In the genomic region with DNA sequence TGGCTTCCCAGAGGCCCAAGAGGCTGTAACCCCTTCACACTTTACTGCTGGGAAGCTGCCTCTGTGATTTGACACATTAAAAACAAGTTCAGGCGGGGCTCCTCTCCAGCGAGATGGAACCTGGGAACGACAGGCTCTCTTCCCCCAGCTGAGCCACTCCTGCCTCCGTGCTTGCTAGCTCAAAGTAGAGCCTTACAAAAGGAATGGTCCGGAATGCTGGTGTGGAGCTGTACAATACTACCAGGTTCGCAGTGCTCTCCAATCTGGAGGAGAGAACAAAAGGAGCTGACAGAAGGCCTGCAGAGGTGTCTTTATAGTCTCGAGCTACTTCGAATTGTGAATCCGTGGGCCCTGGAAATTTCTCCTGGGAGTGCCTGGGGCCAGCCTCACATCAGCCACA, we compare ENCODE assay signal across 8 mouse cellular contexts.
DNase-seq lines count a peak whose midpoint lies in the region; ATAC-seq and TF ChIP-seq lines count a peak whose summit lies in the region.

No protein-coding gene starts in this region.

- DNase-seq in layer of hippocampus, postnatal 10 days (ENCODE audit: low spot score in 2 of 2): peak; percentile 17 to 36
- no peak for DNase-seq in layer of hippocampus, adult 2 months (ENCODE audit: low spot score in 2 of 2)
- DNase-seq in embryonic facial prominence, embryonic 10.5 days (ENCODE audit: low spot score): no peak
- peak; percentile 59 for DNase-seq in hindbrain, embryonic 11.5 days (ENCODE audit: low spot score)
- DNase-seq in midbrain, embryonic 14.5 days: peak; percentile 59
- no peak for DNase-seq in gastrocnemius, adult 8-10 months (ENCODE audit: low spot score in 2 of 2)
- DNase-seq in frontal cortex, adult 2 months (ENCODE audit: extremely low spot score in 1 of 2, low spot score in 1 of 2): no peak
- DNase-seq in adrenal gland, adult 2 months: no peak

- H3K27ac ChIP-seq in layer of hippocampus, adult 2 months: no peak overlapping the region
- peak overlapping the region; percentile 67; the same call in 1 of the 2 replicates for H3K27ac ChIP-seq in embryonic facial prominence, embryonic 10.5 days (replicated peaks)
- H3K27ac ChIP-seq in hindbrain, embryonic 11.5 days (ENCODE audit: low read depth, low read length): peak overlapping the region; percentile 19; the same call in 1 of the 2 replicates
- no peak overlapping the region for H3K27ac ChIP-seq in midbrain, embryonic 14.5 days (replicated peaks; ENCODE audit: low read depth, low read length)

- ATAC-seq in hindbrain, embryonic 11.5 days (ENCODE audit: low FRiP score): peak; percentile 59
- no peak; the same call in none of the 2 replicates for ATAC-seq in midbrain, embryonic 14.5 days (ENCODE audit: low FRiP score, low TSS enrichment)

- H3K27me3 ChIP-seq in embryonic facial prominence, embryonic 10.5 days (replicated peaks; ENCODE audit: low read depth, poor library complexity, severe bottlenecking): peaks cover 31% of the 10 kb centered on the region
- H3K27me3 ChIP-seq in hindbrain, embryonic 11.5 days (ENCODE audit: control insufficient read depth, insufficient read depth, low read length): no peaks in the 10 kb centered on the region
- 0 out of 2 replicates have a peak, but pooled peaks cover 4% of the 10 kb centered on the region for H3K27me3 ChIP-seq in midbrain, embryonic 14.5 days (ENCODE audit: control insufficient read depth, insufficient read depth, low read length)

- H3K4me1 ChIP-seq in embryonic facial prominence, embryonic 10.5 days: peaks cover 14% of the 10 kb centered on the region
- peaks cover 7% of the 10 kb centered on the region; the same call in 1 of the 2 replicates for H3K4me1 ChIP-seq in hindbrain, embryonic 11.5 days (replicated peaks; ENCODE audit: control insufficient read depth, insufficient read depth, low read length)
- peaks cover 11% of the 10 kb centered on the region for H3K4me1 ChIP-seq in midbrain, embryonic 14.5 days (ENCODE audit: control insufficient read depth, insufficient read depth, low read length)

- 16% methylated on average over 9 of the region's 9 CpGs for WGBS in embryonic facial prominence, embryonic 10.5 days
- WGBS in hindbrain, embryonic 11.5 days: 7% methylated on average over 9 of the region's 9 CpGs
- WGBS in midbrain, embryonic 14.5 days: 3% methylated on average over 9 of the region's 9 CpGs

- no peaks in the 10 kb centered on the region for H3K9me3 ChIP-seq in embryonic facial prominence, embryonic 10.5 days
- H3K9me3 ChIP-seq in hindbrain, embryonic 11.5 days (ENCODE audit: control insufficient read depth, low read length): no peaks in the 10 kb centered on the region
- no peaks in the 10 kb centered on the region for H3K9me3 ChIP-seq in midbrain, embryonic 14.5 days (ENCODE audit: control insufficient read depth, low read length)

- H3K4me2 ChIP-seq in hindbrain, embryonic 11.5 days (replicated peaks; ENCODE audit: low read depth, low read length): peak overlapping the region; percentile 32
- peak overlapping the region; percentile 61 for H3K4me2 ChIP-seq in midbrain, embryonic 14.5 days (ENCODE audit: low read length)

- peak overlapping the region; percentile 42 for H3K9ac ChIP-seq in hindbrain, embryonic 11.5 days (ENCODE audit: low read depth, low read length)
- H3K9ac ChIP-seq in midbrain, embryonic 14.5 days (replicated peaks; ENCODE audit: low read length): peak overlapping the region; percentile 45

- no peak for TF ChIP-seq CTCF in layer of hippocampus, adult 2 months (conservative IDR thresholded peaks at IDR 0.05)

- H3K36me3 ChIP-seq in embryonic facial prominence, embryonic 10.5 days (replicated peaks): no peaks in the 10 kb centered on the region
- no peaks in the 10 kb centered on the region for H3K36me3 ChIP-seq in hindbrain, embryonic 11.5 days (ENCODE audit: control insufficient read depth, insufficient read depth, low read length)
- no peaks in the 10 kb centered on the region for H3K36me3 ChIP-seq in midbrain, embryonic 14.5 days (ENCODE audit: control insufficient read depth, insufficient read depth, low read length)

- H3K4me3 ChIP-seq in layer of hippocampus, adult 2 months: no peak overlapping the region; the same call in 1 of the 2 replicates
- peak overlapping the region; percentile 50 for H3K4me3 ChIP-seq in embryonic facial prominence, embryonic 10.5 days
- peak overlapping the region; percentile 12; the same call in 1 of the 2 replicates for H3K4me3 ChIP-seq in hindbrain, embryonic 11.5 days (ENCODE audit: low read depth, low read length)
- peak overlapping the region; percentile 24 for H3K4me3 ChIP-seq in midbrain, embryonic 14.5 days (replicated peaks; ENCODE audit: low read depth, low read length)

Comparison
In these comparisons a context has a peak if more than half of its experiments do, and no peak if none do; other contexts are left out.
1. DNase-seq: peak in layer of hippocampus, postnatal 10 days (2 of 2), hindbrain, embryonic 11.5 days (single experiment) and midbrain, embryonic 14.5 days (single experiment); none in layer of hippocampus, adult 2 months (0 of 2), embryonic facial prominence, embryonic 10.5 days (single experiment), gastrocnemius, adult 8-10 months (0 of 2), frontal cortex, adult 2 months (0 of 2) and adrenal gland, adult 2 months (single experiment).
2. H3K27ac ChIP-seq: peak in embryonic facial prominence, embryonic 10.5 days (single experiment) and hindbrain, embryonic 11.5 days (single experiment); none in layer of hippocampus, adult 2 months (single experiment) and midbrain, embryonic 14.5 days (single experiment).